Mouse (Mus musculus) layer of hippocampus, postnatal 14 days (tissue): Measurements from ENCODE around the gene Arrdc4. TPM values are rescaled to one million over a fixed set of nuclear protein-coding genes. Genes with fewer than 3 reads are reported as not detected.

ENCODE experiments used
- DNase-seq, 2 experiments: peaks; one replicate each; pipeline ENCODE4 v3.0.0; 2021 to 2022; ENCODE audit warnings: low spot score in 2 of 2, mixed read lengths in 1 of 2
- long read RNA-seq, 2 experiments: library from polyadenylated mRNA; stranded (forward); transcript quantifications; one replicate each; pipeline ENCODE4 v2.0.0; 2021
- total RNA-seq, 2 experiments: library from RNA; stranded (reverse); gene quantifications; 2 replicates each; pipeline ENCODE4 v1.2.3; 2021

Gene Arrdc4
- 10 to 100 TPM; 23.5 to 28.8 TPM for total RNA-seq
- long read RNA-seq, experiment 1, transcript Arrdc4-201 (8 exons, 3,905 nt), result major isoform, 21 of 28 reads
- long read RNA-seq, experiment 1, partial matches to known transcripts, result 3 of 28 reads
- long read RNA-seq, experiment 1, other reads (novel, unspliced or antisense), result 1 of 28 reads
- long read RNA-seq, experiment 2, transcript Arrdc4-201 (8 exons, 3,905 nt), result major isoform, 25 of 41 reads
- long read RNA-seq, experiment 2, transcript Arrdc4-202 (5 exons, 1,129 nt), result minor isoform, 11 of 41 reads
- long read RNA-seq, experiment 2, partial matches to known transcripts, result 1 of 41 reads
- long read RNA-seq, experiment 2, other reads (novel, unspliced or antisense), result 4 of 41 reads

DNA sequence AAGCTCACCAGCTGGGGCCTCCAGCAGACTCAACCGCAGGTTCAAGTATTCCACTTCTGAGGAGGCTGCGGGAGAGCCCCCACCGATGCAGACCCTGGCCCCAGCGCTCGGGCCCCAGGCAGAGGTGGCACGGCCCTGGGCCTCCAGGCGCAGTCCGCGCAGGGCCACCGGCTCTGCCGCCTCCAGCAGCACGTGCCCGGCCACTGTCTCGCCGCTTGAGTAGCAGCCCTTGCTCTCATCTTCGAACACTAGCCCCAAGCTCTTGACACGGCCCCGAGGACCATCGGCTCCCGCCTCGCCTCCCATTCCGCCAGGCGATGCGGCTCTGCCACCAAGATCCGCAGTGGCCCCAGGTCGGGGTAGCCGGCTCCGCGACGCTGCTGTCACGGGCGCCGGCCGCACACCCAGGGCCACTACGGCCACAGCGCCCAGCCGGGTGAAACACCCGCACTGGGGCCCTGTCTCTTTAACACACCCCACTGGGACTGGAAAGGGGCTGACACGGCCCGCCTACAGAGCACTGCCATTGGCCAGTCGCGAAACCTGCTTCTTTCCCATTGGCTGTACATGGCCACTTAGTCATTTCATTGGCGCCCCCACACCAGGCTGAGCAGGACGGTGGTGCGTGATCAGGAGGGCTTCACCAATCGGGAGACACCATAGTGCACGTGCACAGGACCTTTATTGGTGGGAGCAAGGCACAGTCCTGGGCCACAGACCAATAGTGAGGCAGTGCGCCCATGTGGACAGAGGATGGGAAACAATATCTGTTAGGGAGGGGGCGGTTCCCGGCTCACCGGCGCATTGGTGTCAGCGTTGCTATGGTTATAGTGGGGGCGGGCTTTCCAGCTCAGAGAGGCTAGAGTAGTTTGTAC lies at the start of gene Arrdc4:
Gene Arrdc4, minus strand, starts transcription at position 481 of the 875 bp plus-strand sequence.
- DNase-seq, result peak; percentile 99

GRCm38 (mm10) chr7:68795578-68795977 lies 46.5 kb upstream of the Arrdc4 start:
- DNase-seq, result peak in 1 of 2 experiments; percentile 10

GRCm38 (mm10) chr7:68788711-68789110 lies 39.7 kb upstream of the Arrdc4 start:
- no peak for DNase-seq

GRCm38 (mm10) chr7:68771757-68772094 lies 22.7 kb upstream of the Arrdc4 start:
- DNase-seq, result no peak

DNA sequence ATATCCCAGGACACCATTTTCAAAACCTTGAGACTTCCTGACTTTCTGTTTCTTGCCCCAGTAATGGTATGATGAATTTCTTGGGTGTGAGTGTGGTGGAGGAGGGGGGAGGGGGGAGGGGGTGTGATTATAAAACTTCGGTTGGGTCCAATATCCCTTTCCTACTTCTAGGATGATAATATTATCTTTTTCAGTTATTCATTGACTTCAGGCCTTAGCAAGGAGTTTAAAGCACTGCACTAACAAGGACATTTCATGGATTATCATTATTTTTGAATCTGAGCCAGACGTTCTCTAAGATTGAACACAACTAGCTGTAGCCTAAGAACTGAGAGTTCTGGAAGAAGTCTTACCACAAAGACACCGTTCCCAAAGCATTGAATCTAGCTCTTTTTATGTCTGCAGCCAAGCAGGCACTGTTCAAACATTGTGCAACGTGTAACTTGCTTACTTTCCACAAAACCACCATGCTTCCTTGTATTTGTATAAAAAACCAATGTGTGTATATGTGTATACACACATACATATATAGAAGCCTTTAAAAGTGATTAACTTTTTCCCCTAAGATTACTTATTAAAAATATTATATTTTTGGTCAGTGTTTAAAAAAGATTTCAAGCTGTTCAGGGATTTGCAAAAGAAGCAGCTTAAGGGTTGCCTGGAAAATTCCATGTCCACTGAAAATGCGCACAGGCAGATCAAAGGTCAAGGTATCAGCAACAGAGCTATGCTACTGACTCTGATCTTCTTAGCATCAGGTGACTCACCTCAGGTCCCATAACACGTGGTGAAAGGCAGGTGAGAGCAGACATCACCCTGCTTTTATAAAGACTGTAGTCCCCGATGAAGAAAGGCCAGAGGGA lies 22.1 kb upstream of the Arrdc4 start:
- DNase-seq, result no peak

DNA sequence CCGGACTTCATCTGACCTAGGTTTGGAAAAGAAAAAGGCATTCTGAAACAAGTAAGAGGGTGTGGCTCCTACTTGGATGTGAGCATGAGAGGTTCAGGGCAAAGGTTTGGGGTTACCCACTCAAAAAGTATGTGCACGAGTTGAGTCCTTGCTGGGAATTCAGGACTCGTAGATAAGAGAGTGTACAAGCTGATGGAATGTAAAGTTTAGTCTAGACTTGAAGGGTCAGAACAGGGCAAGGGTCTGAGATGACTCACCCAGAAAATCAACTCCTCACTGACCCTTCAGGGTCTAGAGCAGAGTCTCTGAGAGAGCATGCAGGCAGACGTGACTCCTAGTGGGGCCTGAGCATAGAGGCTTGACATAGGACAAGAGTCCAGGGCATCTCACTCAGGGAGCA lies 16.9 kb upstream of the Arrdc4 start:
- no peak for DNase-seq

DNA sequence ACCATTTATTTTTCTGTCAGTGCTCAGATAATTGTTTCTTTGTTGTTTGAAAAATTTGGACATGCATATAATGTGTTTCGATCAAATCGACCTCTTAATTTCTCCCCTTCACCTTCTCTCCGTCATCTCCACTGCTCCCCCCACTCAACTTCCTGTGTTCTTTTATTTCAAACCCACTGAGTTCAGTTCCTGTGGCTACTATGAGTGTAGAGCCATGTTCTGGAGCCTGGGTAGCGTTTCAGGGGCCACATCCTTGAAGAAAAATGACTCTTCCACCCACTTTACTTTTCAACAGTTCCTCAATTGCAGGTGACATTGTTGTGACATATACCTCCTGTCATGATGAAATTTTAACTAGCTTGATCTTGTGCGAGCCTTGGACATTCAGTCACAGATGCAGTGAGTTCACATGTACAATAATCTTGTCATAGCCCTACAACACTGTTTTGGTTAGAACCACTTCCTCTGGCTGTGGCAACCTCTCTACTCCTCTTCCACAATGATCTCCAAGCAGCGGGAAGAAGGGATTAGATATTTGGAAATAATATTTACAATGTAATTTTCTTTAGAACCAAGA lies 10.2 kb upstream of the Arrdc4 start:
- DNase-seq, result no peak

GRCm38 (mm10) chr7:68756656-68757204 lies 7.7 kb upstream of the Arrdc4 start:
- DNase-seq, result no peak

GRCm38 (mm10) chr7:68749919-68750318 lies 878 bp upstream of the Arrdc4 start:
- DNase-seq, result no peak

GRCm38 (mm10) chr7:68748361-68748760 lies 680 bp downstream of the Arrdc4 start:
- DNase-seq, result peak; percentile 41 to 54

GRCm38 (mm10) chr7:68744616-68745015 lies 4.4 kb downstream of the Arrdc4 start:
- DNase-seq, result peak in 1 of 2 experiments; percentile 33

GRCm38 (mm10) chr7:68744206-68744605 lies 4.8 kb downstream of the Arrdc4 start:
- no peak for DNase-seq

DNA sequence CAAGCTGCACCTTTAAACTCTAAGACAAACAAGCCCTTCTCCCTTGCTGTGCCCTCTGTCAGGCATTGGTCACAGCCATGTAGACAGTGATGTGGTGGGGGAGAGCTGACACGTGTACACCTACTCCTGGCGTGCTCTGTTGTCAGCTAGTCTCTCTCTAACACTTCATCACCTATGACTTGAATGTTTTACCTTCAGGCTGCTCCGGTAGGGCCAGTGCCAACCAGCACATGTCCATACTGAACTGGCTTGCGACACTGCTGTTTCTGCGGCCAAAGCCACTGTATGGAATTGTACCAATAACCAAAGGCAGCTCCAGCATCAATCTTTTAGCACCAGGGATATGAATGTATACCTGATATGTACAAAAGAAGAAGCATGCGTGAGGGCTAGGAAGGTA lies 8.3 kb downstream of the Arrdc4 start:
- no peak for DNase-seq

DNA sequence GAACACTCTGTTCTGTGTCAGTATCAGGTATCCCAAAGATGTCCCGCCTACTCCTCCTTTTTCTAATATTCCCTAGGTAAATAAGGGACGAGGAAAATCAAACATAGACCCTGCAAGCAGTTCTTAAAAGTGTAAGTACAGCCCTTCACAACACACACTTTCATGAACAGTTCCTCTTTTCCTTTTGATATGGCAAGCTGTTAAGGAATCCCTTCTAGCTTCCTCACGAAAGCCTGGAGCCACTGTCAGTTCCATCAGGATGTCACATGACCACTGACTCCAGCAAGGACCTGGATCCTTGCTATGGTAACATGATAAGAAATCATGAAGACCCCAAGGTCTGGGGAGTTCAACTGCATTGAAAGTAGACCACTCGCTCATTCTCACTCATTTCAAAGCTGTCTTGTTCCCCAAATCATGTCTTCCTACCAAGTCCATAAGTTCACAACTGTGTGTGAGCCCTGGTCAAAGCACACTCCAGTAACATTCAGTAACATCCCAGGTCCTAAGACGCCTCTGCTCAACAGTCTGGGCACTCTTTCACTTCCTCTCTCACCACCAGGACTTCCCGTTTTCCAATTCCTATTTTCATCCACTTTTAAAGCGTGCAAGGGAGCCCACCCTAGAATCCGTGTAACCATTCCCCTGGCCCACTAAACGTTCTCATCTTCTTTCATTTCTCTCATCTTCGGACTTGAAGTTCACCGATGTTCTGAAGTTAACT lies 10.2 kb downstream of the Arrdc4 start:
- no peak for DNase-seq

DNA sequence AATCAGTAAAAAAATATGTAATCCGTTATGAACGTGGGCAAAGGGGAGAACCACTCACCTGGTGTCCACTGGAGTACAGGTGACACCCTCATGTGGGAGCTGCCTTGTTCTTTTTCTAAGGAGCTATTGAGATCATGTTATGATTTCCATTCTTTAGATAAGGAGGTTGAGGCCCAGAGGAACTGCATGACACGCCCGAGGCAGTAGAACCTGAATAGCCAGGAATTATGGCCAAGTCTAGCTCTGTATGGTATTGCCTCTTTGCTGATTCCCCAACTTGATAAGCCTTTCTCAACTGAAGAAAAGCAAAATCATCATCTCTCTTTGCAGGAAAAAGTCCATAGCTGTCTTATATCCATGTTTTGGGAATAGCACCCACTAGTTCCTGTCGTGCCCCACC lies 22.7 kb downstream of the Arrdc4 start:
- no peak for DNase-seq

DNA sequence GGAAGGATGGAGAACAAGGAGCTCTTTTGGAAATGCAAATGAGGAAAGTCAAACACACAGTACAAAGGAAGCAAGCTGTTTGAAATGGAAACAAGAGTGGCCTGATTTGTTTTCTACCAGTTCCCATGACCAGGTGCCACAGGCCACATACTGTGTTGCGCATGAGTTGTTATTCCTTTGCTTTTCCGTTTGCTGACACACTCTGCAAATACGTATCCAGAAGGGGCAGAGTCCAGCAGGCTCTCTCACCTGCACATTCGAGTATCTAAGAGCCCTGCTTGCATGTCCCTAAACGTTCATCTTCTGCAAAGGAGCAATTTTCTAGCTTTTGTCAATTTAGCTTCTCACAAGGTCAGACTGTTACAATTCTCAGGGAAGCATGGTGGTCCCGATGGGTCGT lies 24.3 kb downstream of the Arrdc4 start:
- no peak for DNase-seq

DNA sequence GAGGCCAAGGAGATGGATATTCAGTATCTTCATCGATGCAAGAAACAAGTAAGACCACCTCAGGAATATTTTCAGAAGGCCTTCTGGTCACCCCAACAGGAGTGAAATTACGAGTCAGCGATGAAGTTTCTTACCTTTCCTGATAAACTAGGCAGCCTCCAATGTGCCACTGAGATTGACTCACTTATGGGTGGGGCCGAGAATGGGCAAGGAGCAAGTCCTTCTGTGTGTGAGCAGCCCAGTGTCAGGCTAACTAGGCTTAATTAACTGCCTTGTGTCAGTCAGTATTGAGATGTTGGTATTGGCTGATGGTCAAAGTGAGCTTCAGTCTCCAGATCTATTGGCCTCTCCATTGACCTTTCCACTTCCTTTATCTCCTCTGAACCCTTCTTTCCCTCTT lies 27.5 kb downstream of the Arrdc4 start:
- DNase-seq, result no peak

- DNase-seq, result no peak
These were observed 31.1 kb downstream of the Arrdc4 start for GRCm38 (mm10) chr7:68717988-68718387.

GRCm38 (mm10) chr7:68717498-68717897 lies 31.5 kb downstream of the Arrdc4 start:
- DNase-seq, result peak; percentile 31 to 43

- no peak for DNase-seq
These were observed 32.1 kb downstream of the Arrdc4 start for GRCm38 (mm10) chr7:68716926-68717325.
